Mouse (Mus musculus): ENCODE results near the gene Zgrf1.

Zgrf1 gene

DNA sequence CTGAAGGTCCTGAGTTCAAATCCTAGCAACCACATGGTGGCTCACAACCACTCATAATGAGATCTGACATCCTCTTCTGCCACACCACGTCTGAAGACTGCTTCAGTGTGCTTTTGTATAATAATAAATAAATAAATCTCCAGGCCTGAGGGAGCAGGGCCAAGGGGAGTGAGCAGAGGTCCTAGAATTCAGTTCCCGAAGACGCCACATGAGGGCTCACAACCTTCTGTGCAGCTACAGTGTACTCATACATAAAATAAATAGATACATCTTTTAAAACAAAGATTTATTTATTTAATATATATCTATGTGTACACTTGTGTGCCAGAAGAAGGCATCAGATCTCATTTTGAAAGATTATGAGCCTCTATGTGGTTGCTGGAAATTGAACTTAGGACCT is 11.8 kb downstream of the Zgrf1 start:
- DNase-seq: no peak

DNA sequence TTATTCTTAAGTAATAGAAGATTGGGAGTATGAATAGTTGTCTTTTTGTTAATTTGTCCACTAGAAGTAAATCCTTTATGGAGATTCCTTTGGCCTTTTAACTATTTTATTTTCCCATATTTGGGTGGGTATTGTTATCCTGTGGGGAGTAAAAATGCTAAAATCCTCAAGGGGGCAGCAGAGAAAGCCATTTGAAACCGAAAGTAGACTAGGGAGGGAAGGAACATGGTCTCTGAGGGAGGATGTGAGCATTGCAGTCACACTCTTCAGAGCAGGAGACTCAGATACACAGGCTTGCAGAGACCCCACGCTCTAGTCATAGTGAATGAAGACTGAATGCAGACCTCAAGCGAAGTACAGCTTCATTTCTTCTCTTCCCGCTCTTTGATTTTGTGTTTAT is 19.3 kb downstream of the Zgrf1 start:
- DNase-seq: peak; percentile 12

GRCm38 (mm10) chr3:127597136-127597535 is 43.8 kb downstream of the Zgrf1 start:
- no peak for DNase-seq

DNA sequence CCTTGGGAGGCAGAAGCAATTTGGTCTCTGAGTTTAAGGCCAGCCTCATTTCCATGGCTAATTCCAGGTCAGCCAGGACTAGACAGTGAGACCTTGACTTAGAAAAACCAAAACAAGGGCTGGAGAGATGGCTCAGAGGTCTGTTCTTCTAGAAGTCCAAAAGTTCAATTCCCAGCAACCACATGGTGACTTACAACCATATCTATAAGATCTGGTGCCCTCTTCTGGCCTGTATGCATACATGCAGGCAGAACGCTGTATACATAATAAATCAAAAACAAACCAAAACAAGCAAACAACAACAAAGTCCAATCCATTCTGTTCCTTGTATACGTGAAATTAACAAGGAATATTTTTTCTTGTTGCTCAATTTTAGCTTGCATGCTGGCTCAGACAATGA is 54.8 kb downstream of the Zgrf1 start:
- no peak for DNase-seq

DNA sequence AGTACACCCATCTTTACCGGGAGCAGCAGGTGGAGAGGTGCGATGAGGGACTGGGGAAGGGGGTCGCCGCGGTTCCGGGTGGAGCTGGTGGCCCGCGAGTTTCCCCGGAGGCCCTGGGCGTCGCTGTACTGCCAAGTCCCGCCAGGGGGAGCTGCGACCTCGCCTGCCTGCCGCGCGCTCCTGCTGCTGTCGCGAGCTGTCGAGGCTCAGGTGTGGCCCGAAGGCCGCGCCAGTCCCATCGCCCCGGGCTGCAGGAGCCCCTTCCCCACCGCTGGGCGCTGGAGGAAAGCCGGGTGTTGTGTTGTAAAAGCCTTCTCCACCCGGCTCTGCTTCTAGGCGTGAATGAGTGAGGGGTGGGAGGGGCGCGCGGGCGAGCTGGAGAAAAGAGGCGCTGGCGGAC is 72.0 kb downstream of the Zgrf1 start:
- peak; percentile 79 for DNase-seq

DNA sequence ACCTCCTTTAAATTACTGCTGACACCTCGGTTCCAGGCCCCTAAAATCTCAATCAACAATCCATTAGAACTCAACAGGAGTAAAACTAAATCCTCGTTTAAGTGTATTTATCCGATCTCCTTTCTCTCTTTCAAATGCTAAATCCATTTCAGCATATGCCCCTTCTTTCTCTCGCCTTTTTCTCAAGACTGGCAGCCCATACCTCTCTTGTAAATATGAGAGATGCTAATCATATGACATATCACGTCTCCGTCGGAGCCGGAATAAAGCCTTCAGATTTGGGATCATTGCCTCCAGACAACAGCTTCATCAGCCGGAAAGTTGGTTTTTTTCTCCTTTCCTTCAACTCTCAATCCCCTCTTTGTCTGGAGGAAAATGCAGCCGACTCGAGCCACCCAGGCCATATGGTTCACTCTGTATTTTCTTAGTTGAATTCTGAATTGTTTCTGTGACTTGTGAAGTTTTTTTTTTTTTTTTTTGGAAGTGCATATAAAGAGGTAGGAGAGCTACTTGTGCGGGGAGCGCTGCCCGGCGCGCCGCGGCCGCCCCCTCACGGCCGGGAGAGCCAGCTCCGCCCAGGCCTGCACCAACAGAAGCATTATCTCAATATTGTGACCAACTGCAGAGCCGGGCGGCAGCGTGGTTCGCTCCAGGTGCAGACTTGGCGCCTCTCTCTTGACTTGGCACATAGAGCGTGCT is 72.6 kb downstream of the Zgrf1 start:
- DNase-seq: no peak

- DNase-seq: no peak
These were observed 73.2 kb downstream of the Zgrf1 start for GRCm38 (mm10) chr3:127626524-127626923.

DNA sequence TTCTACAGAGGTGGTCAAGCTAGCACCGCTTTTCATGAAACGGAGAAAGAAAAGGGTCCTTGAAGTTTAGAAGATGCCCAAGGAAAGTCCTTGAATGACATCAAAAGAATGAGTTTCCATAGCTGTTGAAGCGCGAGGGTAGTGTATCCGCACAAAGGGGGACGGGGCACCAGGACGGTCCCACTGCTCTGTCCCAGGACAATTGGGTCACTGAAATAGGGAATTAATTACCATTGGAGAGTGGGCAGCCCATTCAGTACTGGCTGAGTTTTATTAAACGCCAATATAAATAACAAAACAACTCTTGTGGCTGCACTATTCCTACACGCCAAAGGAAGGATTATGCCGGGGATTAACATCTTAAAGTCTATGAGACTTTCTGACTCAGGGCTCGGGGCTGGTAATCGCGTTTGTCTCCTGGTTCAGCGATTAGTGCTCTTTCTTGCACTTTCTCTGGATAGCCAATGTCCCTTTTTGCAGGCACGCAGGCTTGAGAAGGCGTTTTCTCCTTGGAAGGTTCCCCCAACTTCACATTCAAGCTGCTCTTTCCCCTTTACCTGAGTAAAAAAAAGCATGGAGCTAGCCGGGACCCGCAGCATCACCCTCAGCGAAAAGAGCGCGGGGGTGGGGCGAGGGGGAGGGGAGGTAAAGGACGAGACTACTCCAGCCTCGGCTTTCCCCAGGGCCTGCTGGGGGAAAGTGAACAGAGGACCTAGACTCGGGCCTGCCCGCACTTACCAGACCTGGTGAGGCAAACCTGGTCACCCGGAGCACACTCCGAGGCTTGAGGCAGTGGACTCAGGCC is 74.1 kb downstream of the Zgrf1 start:
- DNase-seq: no peak

DNA sequence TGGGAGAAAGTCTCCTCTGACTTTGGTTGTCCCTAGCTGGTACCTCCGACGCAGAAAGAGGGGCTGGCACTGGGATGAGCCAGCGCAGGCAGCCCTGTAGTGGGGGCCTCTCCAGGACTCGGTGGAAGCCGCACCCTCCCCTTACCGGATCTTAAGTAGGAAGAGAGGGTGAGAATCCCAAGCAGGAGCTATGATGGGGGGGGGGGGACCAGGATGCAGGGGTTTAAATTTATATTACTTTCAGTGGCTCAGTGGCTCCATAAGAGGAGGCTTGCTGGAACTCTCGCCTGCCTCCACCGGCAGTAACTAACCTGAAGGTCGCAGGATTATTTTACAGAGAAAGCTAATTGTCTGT is 74.6 kb downstream of the Zgrf1 start:
- no peak for DNase-seq

- DNase-seq: no peak
These were observed 75.3 kb downstream of the Zgrf1 start for GRCm38 (mm10) chr3:127628311-127629184.

DNA sequence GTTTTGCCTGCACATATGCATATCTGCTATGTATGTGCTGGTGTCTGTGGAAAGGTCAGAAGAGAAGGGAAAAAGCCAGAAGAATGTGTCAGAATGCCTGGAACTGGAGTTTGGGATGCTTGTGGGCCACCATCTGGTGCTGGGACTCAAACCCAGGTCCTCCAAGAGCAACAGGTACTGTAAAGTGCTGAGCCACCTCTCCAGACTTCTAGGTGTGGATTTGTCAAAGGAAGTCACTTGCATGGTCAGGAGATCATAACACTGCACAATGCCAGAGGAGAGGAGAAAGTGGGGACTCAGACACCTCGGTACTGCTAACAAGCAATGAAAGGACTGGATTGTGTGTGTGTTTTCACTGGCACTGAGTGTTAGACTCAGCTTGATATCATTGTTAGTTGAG is 76.9 kb downstream of the Zgrf1 start:
- DNase-seq: no peak

GRCm38 (mm10) chr3:127630735-127631372 is 77.6 kb downstream of the Zgrf1 start:
- no peak for DNase-seq

DNA sequence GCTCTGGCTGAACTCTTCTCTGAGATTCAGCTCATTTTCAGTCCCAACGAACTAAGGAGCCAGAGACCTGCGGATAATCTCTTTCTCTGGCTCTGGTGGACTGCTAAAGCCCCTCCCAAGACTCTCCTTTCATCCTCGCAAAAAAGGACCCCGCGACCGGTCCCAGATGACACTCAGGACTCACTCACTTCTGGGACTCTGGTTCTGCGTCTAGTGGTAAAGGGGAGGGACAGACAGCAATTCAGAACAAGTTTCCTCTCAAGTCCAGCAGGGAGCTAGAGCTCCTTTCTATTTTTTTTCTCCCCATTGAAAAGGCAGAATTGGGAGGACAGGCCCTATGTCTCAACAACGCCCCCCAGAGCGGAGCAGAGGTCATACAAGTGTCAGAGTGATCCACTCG is 78.3 kb downstream of the Zgrf1 start:
- DNase-seq: no peak

DNA sequence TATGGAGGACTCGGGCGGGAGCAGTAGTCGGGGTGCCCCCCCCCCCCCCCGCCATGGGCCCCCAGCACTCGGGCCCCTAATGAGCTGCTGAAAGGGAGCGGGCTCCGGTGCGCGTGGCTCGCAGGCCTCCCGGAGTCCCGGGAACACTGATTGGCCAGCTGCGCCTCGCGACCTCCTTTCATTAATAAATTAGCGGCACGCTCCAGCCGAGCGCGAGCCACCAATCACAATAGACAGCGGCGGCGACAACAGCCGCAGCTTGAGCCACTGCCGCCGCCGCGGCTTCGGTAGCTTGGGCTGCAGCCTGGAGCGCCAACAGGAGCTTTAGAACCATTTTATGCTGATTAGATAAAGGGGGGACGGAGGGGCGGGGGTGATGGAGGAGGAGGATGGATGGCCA is 79.2 kb downstream of the Zgrf1 start:
- DNase-seq: peak; percentile 33

- DNase-seq: peak; percentile 30
These were observed 80.1 kb downstream of the Zgrf1 start, which contains the start of gene Neurog2 for GRCm38 (mm10) chr3:127633080-127634032. Neurog2 (plus strand) TSS chr3:127633135.

DNA sequence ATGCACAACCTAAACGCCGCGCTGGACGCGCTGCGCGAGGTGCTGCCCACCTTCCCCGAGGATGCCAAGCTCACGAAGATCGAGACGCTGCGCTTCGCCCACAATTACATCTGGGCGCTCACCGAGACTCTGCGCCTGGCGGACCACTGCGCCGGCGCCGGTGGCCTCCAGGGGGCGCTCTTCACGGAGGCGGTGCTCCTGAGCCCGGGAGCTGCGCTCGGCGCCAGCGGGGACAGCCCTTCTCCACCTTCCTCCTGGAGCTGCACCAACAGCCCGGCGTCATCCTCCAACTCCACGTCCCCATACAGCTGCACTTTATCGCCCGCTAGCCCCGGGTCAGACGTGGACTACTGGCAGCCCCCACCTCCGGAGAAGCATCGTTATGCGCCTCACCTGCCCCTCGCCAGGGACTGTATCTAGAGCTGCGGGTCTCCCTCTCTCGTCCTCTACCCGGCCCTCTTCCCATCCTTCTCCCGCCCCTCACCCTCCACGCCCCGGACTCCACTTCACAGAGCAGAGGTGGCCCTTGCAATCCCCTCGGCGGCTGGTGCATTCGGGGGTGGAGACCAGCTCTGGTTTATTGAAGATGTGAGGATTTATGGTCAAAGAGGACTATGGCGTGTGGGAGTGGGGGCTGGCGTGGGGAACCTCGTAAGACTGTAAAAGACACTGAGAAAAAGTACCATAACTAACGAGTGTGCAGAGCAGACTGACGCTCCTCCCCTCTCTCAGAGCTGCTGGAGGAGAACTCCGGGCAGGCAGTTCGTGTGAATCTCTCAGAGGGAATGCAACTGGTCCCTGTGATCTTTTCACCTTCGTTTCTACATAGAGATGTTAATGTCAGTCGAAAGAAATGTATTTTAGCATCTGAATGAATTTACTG is 81.1 kb downstream of the Zgrf1 start:
- peak; percentile 87 for DNase-seq

GRCm38 (mm10) chr3:127634984-127635349 is 81.7 kb downstream of the Zgrf1 start:
- no peak for DNase-seq

DNA sequence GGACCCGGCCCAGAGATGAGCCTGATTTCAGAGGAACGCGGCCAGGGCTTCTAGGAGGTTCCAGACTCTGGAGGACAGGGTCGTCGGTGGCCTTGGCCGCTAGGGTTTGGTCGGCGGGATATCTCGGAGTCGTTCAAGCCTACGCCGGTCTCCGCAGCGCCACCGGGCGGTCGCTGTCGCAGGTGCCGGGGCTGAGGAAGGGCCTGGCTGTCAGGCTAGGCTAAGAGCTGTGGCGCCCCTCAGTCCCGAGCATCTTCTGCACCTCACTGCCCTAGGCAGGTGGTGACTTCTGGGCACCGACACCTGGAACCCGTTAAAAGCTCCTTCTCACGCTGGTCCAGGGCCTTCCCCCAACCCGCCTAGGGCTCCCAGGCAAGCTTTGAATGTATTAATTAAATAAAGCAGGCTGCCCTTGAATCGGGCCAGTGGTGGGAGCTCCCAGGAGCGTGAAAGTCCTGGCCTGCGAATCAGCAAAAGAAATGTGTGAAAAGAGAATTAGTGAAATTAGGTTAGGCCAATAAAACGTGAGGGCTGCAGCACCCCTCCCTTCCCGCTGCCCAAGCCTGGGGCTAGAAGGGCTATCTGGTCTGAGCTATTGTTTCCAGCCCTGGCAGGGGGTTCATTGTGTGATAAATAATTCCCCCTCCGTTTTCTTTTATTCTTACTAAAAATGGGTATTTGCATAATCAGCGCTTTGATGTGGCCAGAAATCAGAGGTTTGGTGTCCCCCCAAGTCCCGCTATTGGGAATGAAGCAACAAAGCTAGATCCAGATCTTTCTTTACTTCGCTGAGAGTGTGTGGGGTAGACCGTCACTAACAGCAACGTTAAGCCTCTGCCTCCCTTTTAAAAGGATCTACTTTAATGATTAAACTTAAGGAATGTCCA is 86.8 kb downstream of the Zgrf1 start:
- DNase-seq: peak; percentile 62

Data from right cerebral cortex, postnatal 4 days (tissue).